Mouse (Mus musculus) cerebellum, postnatal 10 days (tissue): ENCODE measurements around the gene Zfp341.

ENCODE experiments used
- DNase-seq, 2 experiments: peaks; one replicate each; pipeline ENCODE4 v3.0.0; 2021; ENCODE audit warnings: mixed read lengths in 2 of 2

Gene Zfp341

GRCm38 (mm10) chr2:154677651-154678139 lies 64.6 kb downstream of the Zfp341 start:
- DNase-seq = peak; percentile 96

- no peak for DNase-seq
These were observed 65.9 kb downstream of the Zfp341 start for GRCm38 (mm10) chr2:154678995-154679394.

GRCm38 (mm10) chr2:154680337-154680736 lies 67.2 kb downstream of the Zfp341 start:
- DNase-seq = no peak

- no peak for DNase-seq
These were observed 67.8 kb downstream of the Zfp341 start for GRCm38 (mm10) chr2:154680941-154681340.

- DNase-seq = peak in 1 of 2 experiments; percentile 49
These were observed 69.6 kb downstream of the Zfp341 start for GRCm38 (mm10) chr2:154682712-154683111.

GRCm38 (mm10) chr2:154684901-154685470 lies 71.9 kb downstream of the Zfp341 start:
- DNase-seq = no peak

GRCm38 (mm10) chr2:154685772-154686171 lies 72.7 kb downstream of the Zfp341 start:
- DNase-seq = no peak

GRCm38 (mm10) chr2:154686819-154687218 lies 73.7 kb downstream of the Zfp341 start:
- no peak for DNase-seq

GRCm38 (mm10) chr2:154689391-154689790 lies 76.3 kb downstream of the Zfp341 start:
- no peak for DNase-seq

GRCm38 (mm10) chr2:154690959-154691358 lies 77.9 kb downstream of the Zfp341 start:
- DNase-seq = no peak

GRCm38 (mm10) chr2:154693186-154693940 lies 80.3 kb downstream of the Zfp341 start:
- DNase-seq = no peak

GRCm38 (mm10) chr2:154693941-154694256 lies 80.8 kb downstream of the Zfp341 start:
- DNase-seq = no peak

GRCm38 (mm10) chr2:154695690-154696089 lies 82.6 kb downstream of the Zfp341 start:
- peak in 1 of 2 experiments; percentile 40 for DNase-seq
